Mouse (Mus musculus): ENCODE measurements at regions not wholly inside any gene's neighbourhood (a gene's known extent, or its start where the extent isn't known, plus 50 kb on each side); places are given as distances from the start of the nearest gene placed in this dataset.

DNA sequence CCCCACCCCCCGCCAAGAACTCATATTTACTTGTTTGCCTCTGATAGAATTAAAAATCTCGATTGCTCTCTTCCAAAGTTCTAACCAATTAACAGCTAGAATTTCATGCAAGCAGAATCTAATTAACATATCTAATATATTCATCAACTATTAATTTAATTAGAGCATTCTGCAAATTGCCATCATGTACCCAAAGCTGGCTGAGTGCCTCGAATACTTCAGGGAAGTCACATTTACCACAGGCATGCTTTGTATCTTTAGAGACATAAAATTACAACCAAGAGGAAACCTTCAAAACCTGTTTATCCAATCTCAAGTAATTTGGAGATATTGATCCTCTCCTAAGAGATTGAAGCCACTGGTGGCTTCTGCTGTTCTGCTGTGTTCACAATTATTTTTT lies 401.6 kb upstream of the Nmur2 start:
- DNase-seq (ENCODE audit: extremely low read depth, low read depth): no peak

DNA sequence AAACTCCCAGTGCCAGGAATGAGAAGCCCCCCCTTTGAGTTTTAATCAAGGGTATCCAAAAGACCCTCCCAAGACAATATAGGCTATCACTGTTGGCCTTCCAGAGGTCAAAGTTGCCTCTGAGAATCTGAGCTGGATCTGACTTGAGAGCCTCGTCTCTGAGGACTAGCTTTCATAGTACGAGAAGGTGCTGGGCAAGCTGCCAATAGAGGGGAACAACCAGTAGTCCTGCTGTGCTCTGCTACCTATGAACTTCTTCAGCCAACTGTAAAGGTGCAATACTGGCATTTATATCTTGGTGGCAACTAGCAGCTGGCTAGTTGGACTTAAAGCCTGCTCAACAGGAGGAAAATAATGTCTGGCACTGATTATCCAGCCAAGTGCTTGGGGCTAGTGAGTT lies 400.3 kb upstream of the Nmur2 start:
- DNase-seq (ENCODE audit: extremely low read depth, low read depth): no peak

DNA sequence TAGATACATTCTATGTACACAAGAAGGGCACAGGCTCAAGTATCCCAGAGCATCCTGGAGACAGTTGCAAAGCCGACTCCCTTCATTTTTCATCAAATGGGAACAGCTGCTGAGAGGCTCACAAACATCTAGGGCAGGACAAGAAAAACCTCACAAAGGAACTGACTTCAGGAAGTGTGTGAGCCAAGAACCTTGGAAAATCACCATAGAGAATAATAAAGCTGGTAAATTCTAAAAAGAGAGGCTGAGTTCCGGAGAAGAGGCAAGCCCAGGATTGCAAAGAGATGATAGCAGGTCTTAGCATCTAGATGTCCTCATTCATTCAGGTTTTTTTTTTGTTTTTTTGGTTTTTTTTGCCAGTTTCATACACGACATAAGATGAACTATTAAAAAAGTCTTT lies 390.3 kb upstream of the Nmur2 start:
- DNase-seq (ENCODE audit: extremely low read depth, low read depth): no peak

DNA sequence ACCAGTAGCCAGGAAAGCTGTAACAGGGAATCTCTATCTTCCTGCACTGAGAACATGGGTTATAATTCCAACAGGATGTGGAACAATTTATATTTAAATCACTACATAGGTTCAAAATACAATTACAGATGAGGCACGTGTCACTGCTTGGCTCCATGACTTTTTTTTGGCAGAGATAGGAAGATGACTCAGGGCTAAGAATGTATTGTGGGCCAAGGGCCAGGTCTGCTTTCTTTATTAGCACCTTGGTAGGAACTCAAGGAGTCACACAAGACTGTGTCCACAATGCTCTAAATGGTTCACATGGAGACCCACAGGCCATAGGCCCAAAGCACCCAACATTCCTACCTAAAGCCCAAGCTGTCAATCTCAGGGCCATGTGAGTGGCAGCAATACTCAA lies 344.0 kb upstream of the Nmur2 start:
- no peak for DNase-seq (ENCODE audit: extremely low read depth, low read depth)

DNA sequence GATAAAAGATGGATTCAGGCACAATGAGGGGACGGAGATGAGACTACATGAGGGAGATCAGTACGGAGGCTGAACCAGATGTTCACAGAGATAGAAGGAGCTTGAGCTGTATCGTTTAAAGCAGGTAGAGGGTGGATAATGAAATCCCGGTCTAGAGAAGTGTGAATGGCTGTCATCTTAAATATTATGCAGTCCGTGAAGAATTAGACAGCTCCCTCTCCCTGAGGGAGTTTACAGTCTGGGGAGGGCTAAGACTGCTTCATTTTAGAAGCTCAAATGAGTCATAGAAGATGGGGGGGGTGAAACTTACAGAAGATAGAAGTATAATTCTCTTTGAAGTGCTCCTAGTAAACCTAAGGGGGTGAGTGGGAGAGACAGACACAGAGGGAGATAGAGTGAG lies 336.7 kb upstream of the Nmur2 start:
- DNase-seq (ENCODE audit: extremely low read depth, low read depth): no peak

DNA sequence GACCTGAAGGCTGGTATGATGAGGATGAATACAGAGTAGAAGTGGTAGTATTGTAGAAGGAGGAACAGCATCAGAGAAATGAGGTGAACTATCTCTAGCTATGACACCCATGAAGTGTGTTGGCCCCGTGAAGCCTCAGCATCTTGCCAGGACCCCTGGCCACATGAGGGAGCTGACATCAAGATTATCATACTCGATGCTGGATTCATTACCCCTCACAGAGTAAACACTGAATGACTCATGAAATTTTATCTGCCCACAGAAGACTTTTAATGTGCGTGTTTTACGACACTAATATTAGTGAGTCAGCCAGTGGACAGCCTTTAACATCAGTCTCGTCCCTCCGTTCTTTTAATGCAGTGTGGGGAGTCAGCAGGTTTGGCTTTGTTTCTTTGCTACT lies 333.5 kb upstream of the Nmur2 start:
- no peak for DNase-seq (ENCODE audit: extremely low read depth, low read depth)

DNA sequence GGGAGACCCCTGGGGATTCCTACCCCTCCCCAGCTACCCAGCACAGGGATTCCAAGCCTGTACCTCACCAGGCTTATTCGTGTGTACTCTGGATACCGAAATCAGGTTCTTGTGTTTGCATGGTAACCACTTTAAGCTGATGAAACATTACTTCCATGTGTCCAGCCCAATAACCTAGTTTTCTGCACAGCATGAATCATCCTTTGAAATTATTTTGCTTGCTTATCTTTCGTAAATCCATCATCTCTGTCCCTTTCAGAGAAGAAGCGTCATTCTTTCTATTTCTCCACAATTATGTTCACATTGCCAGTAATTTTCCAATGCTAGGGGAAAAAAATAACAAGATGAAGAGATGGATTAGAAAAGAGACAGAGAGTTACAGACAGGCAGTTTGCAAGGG lies 332.8 kb upstream of the Nmur2 start:
- DNase-seq (ENCODE audit: extremely low read depth, low read depth): no peak

DNA sequence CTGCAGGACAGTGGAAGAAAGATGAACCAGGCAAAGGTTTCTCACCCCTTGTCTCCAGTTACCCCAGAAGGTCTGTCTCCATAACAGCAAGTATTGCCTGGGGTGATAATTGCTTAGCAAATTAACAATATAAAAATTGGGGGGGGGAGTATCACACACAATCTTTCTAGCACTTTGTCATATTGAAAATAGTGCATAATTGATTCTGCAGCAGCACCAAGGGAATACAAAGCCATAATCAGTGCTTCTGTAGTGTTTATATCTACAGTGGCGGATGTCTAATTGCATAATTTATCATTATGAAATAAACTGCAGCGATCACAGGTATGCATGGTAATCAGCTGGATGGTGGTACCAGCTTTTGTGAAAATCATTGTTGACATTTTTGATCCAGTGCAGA lies 316.9 kb upstream of the Nmur2 start:
- DNase-seq (ENCODE audit: extremely low read depth, low read depth): no peak

DNA sequence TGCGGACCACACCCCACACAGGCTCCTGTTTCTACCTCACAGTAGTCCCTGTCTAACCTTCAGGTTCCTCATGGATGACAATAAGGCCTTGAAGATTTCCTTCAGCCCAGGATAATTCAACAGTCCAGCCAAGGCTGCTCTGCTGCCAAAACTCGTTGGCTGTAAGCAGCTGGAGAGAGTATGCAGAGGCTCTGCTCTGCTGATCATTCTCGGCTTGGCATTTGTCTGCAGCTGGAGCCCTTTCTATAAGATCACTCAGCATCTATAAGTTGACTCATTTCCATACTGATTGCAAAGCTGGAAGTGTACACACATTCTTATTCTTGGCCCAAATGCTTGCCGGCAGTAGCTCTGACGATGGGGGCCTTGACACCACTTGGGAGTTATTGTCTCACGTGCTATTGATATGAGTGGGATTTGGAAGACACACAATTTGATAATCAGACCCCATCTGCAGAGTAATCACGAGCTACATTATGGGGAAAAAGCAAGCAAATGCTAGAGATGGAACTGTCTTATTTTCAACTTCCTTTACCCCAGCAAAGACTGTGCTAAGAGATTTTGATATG lies 311.1 kb upstream of the Nmur2 start:
- DNase-seq (ENCODE audit: extremely low read depth, low read depth): no peak

DNA sequence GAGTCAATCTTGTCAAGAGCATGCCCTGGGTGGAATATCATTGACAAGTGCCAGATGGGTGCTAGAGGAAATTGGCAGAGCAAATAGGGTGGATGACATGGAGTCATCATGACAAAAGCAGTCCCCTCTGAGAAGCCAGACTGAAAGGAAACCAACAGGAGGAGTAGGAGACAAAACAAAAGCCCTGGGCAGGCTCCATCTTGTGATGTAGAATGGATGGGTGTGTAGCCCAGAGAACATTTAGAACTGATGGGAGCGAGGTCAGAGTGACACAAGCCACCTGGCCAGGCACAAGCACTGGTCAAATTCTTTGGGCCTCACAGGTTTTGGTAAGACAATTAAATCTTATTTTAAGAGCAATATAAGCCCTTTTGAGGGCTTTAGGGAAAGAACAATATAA lies 310.4 kb upstream of the Nmur2 start:
- no peak for DNase-seq (ENCODE audit: extremely low read depth, low read depth)

DNA sequence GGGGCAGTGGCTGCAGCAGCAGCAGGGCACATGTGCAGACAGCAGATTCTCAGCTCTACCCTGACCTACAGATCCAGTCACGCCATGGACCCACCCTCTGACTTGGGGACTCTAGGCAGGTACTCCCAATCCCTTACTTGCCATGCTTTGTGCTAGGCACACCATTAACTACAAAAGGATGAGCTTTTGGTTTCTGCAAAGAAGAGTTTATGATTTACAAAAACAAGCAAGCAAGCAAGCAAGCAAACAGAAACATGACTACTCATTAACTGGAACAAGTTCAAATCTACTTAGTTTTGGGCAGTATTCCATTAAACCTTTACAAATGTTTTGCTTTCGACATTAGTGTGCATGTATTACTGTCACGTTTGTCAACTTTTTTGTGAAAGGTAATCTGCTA lies 309.0 kb upstream of the Nmur2 start:
- no peak for DNase-seq (ENCODE audit: extremely low read depth, low read depth)

DNA sequence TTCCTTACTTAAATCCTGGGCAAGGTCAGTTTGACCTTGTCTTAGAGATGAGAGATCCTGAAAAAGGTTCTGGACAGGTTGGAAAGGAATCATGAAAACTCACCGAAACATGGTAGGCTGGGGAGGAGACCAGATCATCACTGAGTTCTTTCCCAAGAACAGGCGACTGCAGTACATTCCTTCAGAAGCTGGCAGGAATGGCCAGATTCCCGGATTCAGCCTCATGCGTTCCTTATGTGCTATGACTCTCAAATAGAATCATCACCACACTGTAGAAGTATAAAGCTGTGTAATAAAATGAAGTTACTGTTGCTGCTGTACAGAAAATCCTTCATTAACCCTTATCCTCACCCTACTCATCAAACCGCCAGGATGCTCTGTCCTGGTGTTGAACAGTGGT lies 307.6 kb upstream of the Nmur2 start:
- no peak for DNase-seq (ENCODE audit: extremely low read depth, low read depth)

DNA sequence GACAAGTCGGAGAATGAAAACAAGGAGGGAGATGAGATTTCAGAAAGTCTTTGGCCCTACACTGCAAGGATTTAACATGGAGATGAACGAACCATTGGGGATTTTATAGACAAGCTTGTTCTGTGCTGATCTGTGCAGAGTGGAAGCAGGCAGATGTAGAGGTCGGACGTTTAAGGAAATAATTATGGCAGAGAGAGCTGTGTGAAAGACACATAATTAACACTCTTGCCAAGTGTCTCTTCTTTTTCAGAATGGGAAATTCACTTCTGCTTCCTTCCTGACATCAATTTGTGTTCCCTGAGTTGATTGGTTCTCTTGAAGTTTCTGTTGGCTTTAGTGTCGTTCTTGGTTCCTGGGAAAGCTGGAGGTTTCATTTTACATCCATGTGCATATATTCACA lies 302.3 kb upstream of the Nmur2 start:
- DNase-seq (ENCODE audit: extremely low read depth, low read depth): no peak

DNA sequence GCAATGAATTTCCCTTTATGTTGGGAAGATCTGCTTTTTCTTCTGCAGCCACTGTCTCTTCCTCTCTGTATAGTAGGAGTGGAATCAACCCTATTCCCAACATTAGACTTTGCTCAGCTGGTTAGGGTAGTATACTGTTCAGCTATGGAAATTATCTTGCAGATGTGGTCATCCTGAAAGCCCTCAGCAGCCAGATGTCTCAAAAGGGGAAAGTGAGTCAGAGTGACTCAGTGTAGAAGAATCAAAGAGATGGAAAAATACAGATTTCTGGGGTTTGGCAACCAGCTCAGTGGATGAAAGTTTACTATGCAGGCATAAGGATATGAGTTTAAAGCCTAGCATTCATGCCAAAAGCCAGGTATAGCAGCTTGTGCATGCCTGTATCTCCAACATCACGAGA lies 300.9 kb upstream of the Nmur2 start:
- no peak for DNase-seq (ENCODE audit: extremely low read depth, low read depth)

DNA sequence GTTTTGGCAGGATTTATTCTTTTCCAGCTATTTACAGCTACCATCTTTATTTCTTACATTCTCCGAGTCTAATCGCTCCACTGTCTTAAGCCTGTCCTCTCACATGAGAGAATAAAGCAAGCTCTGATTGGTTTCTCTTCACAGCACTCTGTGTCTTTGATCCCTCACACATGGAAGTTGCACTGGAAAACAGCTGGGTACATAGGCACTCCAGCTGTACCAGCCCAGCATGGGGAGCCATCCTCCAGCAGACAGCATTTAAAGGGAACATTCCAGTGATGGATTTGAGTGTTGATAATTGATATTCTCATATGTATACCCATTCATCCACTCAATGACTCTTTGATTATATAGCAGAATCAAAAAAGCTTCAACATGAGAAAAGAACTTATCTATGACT lies 300.2 kb upstream of the Nmur2 start:
- DNase-seq (ENCODE audit: extremely low read depth, low read depth): no peak

DNA sequence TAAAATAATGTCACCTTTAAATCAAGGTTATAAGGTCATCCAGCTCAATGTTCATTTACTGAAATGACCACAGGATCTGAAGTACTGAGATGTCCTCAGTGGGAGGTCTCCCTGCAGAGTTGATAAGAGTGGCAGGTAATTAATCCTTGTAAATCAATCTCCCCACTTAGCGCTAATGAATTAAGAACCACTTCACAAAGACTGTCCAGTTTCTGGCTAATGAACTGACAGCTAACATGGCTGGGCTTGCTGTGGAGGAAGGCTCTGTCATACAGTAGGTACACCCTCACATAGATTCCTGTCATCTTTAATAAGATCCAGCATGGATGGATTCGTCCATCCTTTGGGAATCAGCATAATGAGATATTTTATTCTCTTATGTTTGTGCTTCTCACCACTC lies 297.7 kb upstream of the Nmur2 start:
- DNase-seq (ENCODE audit: extremely low read depth, low read depth): no peak

DNA sequence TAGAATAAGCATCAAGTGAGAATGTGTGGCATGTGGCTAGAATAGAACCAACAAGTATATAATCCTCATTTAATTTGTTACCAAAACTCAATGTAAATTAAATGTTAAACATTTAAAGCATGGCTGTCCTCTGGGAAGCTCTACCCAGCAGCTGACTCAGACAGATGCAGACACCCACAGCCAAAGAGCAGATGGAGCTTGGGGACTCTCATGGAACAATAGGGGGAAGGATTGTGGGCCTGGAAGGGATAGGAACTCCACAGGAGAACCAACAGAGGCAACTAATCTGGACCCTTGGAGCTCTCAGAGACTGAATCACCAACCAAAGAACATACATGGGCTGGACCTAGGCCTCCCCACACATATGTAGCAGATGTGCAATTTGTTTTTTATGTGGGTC lies 295.1 kb upstream of the Nmur2 start:
- no peak for DNase-seq (ENCODE audit: extremely low read depth, low read depth)

DNA sequence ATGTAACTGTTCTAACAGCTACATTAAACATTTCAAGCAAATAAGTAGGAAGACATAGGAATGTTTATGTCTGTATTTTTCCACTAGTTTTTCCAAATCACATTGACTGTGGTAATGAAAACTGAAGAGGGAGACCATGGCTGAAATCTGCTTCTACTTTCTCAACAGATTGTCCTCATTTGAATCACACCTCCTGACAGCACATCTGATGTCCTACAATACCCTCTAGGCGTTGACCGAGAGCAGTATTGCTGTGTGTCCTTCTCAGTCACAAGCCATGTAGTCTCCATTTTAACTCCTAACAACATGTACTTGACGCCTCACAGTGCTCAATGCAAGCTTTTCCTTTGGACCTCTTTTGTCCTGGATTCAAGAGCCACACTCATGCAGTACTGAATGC lies 279.5 kb upstream of the Nmur2 start:
- no peak for DNase-seq (ENCODE audit: extremely low read depth, low read depth)

DNA sequence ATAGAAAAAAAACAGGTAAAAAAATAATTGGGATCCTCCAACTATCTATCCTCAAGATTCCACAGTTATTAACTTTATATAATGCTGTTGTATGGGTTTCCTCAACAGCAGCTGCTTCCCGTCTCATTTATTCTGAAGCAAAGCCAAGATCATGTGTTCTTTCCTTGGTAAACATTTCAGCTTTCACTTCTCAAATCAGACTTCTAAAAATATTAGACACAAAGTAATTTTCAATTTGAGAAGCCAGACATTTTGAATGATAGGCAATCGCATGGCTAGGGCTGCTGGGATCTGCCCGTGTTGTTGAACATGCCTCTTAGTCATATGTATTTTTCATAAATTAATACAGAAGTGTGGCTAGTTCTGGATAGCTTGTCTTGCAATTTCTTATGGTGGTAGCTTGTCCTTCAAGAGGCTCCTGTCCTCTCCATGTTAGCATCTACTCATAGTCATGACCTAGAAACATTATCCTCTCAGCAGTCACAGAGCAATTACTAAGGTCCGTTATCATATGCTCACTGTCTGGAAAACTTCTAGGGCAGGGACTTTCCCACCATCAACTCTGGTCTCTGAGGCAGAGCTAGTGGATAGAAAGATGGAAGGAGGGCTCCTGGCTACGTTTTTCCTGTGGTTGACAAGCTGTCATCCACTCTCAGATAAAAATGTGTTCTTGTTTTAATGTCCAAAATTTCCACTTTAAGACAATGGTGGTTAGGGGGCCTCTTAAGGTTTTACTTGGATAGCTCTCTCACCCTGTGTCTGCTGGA lies 274.6 kb upstream of the Nmur2 start:
- no peak for DNase-seq (ENCODE audit: extremely low read depth, low read depth)

DNA sequence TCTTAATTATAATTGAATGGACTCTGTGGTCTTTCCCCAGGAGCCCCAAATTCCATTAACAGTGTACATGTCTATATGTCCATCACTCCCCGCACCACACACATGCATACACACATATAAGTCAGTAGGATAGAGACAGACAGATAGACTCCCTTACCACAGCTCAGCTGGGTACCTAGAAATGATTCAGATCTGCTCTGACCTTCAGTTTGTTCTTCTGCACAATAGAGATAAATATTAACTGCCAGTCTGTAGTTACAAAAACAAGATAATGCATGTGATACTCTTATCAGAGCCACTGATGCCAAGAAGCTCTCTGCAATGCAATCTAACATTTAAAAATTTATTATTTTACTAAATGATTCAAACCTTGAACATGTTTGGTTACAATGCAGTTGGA lies 268.7 kb upstream of the Nmur2 start:
- DNase-seq (ENCODE audit: extremely low read depth, low read depth): no peak

DNA sequence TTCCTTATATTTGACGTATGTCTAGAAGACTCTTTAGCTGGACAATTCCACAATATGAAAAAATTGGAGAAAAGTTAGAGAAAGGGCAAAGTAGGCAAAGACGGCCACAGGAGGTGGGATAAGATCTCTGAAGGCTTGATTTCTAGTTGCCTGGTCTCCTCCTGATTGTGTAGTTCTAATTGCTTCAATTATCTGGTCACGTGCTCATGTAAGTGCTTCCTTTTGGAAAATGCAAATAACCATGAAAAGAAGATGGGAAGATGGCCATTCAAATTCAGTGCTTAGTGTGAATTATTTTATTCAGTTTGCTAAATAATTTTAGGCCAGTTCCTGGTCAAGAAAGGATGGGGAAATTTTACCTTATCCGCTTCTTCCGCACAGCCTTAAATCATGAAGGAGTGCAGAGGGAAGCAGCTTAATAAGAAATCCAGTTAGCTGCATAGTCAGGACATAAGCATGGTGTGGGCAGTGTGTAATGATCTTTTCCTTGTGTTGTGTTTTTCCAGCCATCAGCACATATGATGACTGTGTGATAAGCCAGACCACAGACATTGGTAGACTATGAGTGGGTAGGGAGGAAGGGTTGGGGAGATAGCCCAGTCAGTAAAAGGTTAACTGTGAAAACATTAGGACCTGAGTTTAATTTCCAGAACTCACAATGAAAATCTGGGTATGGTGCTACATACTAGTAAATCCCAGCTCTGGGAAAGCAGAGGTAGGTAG lies 267.7 kb upstream of the Nmur2 start:
- no peak for DNase-seq (ENCODE audit: extremely low read depth, low read depth)

DNA sequence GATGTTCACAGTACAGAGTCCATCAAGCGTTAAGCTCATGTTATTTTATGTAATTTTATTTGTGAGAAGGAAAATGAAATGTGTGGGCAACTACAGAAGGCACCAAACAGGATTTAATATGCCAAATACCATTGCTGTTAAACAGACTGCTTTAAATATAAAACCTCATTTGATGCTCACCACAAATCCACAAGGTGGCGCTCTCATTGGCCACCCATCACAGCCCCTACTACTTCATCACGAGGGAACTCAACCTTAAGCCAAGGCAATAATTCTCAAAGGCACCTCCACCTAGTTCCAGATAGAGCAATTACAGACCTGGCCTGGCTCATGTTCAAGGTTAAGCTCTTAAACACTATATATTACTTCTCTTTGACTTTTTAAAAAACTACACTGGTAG lies 266.2 kb upstream of the Nmur2 start:
- no peak for DNase-seq (ENCODE audit: extremely low read depth, low read depth)
